Mouse (Mus musculus) heart, adult 2 months (tissue): ENCODE results near the gene Ap1g2. TPM values are rescaled to one million over a fixed set of nuclear protein-coding genes. Genes with fewer than 3 reads are reported as not detected.
A peak's percentile ranks its signal among the peaks of the same experiment; 100 is the strongest.

Source experiments
- DNase-seq, 2 experiments: peaks; one replicate each; pipeline ENCODE4 v3.0.0; 2021
- H3K27ac ChIP-seq: fragments of 200-600 bp; 2 replicates; pipeline ENCODE4 v1.8.1; 2022
- H3K27me3 ChIP-seq: fragments of 200-500 bp; 2 replicates; pipeline ENCODE4 v1.6.1; 2012; ENCODE audit warnings: mild to moderate bottlenecking, low read length, inconsistent platforms, mixed read lengths; ENCODE audit not compliant: control insufficient read depth, insufficient read depth
- H3K36me3 ChIP-seq: fragments of 200-500 bp; 2 replicates; pipeline ENCODE4 v1.6.1; 2012; ENCODE audit warnings: low read length, inconsistent platforms; ENCODE audit not compliant: control insufficient read depth, insufficient read depth
- H3K4me1 ChIP-seq: fragments of 200-500 bp; 2 replicates; pipeline ENCODE4 v1.6.1; 2011; ENCODE audit warnings: low read length; ENCODE audit not compliant: control insufficient read depth, insufficient read depth
- H3K4me3 ChIP-seq: fragments of 200-600 bp; 2 replicates; pipeline ENCODE4 v1.8.1; 2022
- H3K79me2 ChIP-seq: fragments of 200-500 bp; replicated peaks from 2 replicates; pipeline ENCODE4 v1.6.1; 2012; ENCODE audit warnings: mild to moderate bottlenecking, inconsistent platforms, low read length, moderate library complexity, mixed read lengths; ENCODE audit not compliant: control insufficient read depth, insufficient read depth
- H3K9ac ChIP-seq: fragments of 200-500 bp; 2 replicates; pipeline ENCODE4 v1.6.1; 2012; ENCODE audit warnings: low read depth, mild to moderate bottlenecking, control low read depth, inconsistent platforms, low read length, mixed read lengths
- CTCF ChIP-seq: fragments of 200-600 bp; IDR thresholded peaks from 2 replicates; pipeline ENCODE4 v1.8.1; 2022; ENCODE audit warnings: antibody characterized with exemption, mild to moderate bottlenecking, moderate library complexity
- EP300 ChIP-seq: fragments of 200-500 bp; IDR thresholded peaks from 2 replicates; pipeline ENCODE4 v1.6.1; 2011; ENCODE audit warnings: low read depth, low read length, control low read depth; ENCODE audit not compliant: insufficient read depth
- POLR2A ChIP-seq: fragments of 200-500 bp; IDR thresholded peaks from 2 replicates; pipeline ENCODE4 v1.6.1; 2011; ENCODE audit warnings: mild to moderate bottlenecking, low read depth, low read length, control low read depth; ENCODE audit not compliant: insufficient read depth
- WGBS: fragments of 180-500 bp; shearing (Covaris S2); methylation state at CpG from one replicate; pipeline ENCODE4 v1.1.7; 2018; 5-methylcytosine and 5-hydroxymethylcytosine counted together
- intact Hi-C: fragments of 180-260 bp; cut with DNase I; formaldehyde crosslinking; loops from one replicate; pipeline ENCODE4 v1.15.1; 2025
- polyA plus RNA-seq: library from polyadenylated mRNA; depleted of rRNA; stranded (reverse); fragments of >200 nt; gene quantifications from 2 replicates; pipeline ENCODE4 v1.2.3, GENCODE M21; 2012
- total RNA-seq, 2 experiments: library from RNA; stranded (reverse); gene quantifications; 2 replicates each; pipeline ENCODE4 v1.2.3; 2021

Ap1g2 gene
- total and polyA plus RNA-seq, 3 experiments = 5.3 to 10.2 (median 5.6) TPM

DNA sequence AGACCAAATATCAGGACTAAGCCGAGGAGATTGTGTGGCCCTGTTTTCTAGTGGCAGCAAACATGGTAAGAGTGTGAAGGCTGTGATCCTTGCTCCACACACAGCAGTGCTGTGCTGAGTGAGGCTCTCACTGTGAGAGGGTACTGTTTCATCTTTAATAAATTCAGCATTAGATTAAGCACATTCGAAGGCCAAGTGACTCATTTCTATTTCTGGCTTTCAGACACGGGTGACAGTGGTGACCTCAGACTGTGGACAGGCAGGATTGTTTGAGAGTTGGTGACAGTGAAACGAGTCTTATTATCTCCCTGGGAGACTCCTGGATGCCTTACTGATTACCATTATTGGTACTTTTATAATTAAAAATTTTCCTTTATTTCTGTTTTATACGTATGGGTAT is 19.3 kb upstream of the Ap1g2 start:
- no peak overlapping the region for H3K27ac ChIP-seq
- no peak overlapping the region for H3K4me3 ChIP-seq
- no peaks in the 10 kb centered on the region for H3K27me3 ChIP-seq
- H3K79me2 ChIP-seq = no peaks in the 10 kb centered on the region
- DNase-seq = no peak
- 48% methylated on average over 5 of the region's 5 CpGs for WGBS
- no peaks in the 10 kb centered on the region for H3K36me3 ChIP-seq
- H3K4me1 ChIP-seq = 0 out of 2 replicates have a peak, but pooled peaks cover 1% of the 10 kb centered on the region
- H3K9ac ChIP-seq = no peak overlapping the region
- TF ChIP-seq EP300 = no peak
- TF ChIP-seq CTCF = no peak
- TF ChIP-seq POLR2A = no peak
- intact Hi-C loops = no loop called here

GRCm38 (mm10) chr14:55122359-55122758 is 16.0 kb upstream of the Ap1g2 start:
- no peaks in the 10 kb centered on the region for H3K36me3 ChIP-seq
- WGBS = 19% methylated on average over 8 of the region's 8 CpGs
- 0 out of 2 replicates have a peak, but pooled peaks cover 1% of the 10 kb centered on the region for H3K4me1 ChIP-seq
- no peaks in the 10 kb centered on the region for H3K27me3 ChIP-seq
- H3K4me3 ChIP-seq = no peak overlapping the region
- H3K27ac ChIP-seq = no peak overlapping the region
- H3K9ac ChIP-seq = no peak overlapping the region
- no peaks in the 10 kb centered on the region for H3K79me2 ChIP-seq
- no peak for DNase-seq
- intact Hi-C loops = loop anchor here (2.0 kb wide), 2 partner anchors 38 to 316 kb away; no protein-coding TSS in a partner anchor
- TF ChIP-seq POLR2A (no peak), CTCF (no peak), EP300 (no peak)

GRCm38 (mm10) chr14:55121947-55122346 is 15.6 kb upstream of the Ap1g2 start:
- 2% methylated on average over 5 of the region's 5 CpGs for WGBS
- TF ChIP-seq CTCF = peak; percentile 76
- no peak for TF ChIP-seq POLR2A
- peak; percentile 72; the same call in 1 of the 2 replicates for TF ChIP-seq EP300
- intact Hi-C loops = loop anchor here (2.0 kb wide), 2 partner anchors 39 to 317 kb away; no protein-coding TSS in a partner anchor
- Histone ChIP-seq H3K4me1 (0 out of 2 replicates have a peak, but pooled peaks cover 1% of the 10 kb centered on the region), H3K79me2 (no peaks in the 10 kb centered on the region), H3K27me3 (no peaks in the 10 kb centered on the region), H3K9ac (no peak overlapping the region), H3K36me3 (no peaks in the 10 kb centered on the region), H3K4me3 (no peak overlapping the region), H3K27ac (no peak overlapping the region)
- DNase-seq = peak; percentile 80 to 81

- no peak overlapping the region for H3K27ac ChIP-seq
- H3K27me3 ChIP-seq = peaks cover 14% of the 10 kb centered on the region
- peaks cover 1% of the 10 kb centered on the region; the same call in 1 of the 2 replicates for H3K4me1 ChIP-seq
- intact Hi-C loops = no loop called here
- no peaks in the 10 kb centered on the region for H3K36me3 ChIP-seq
- no peak for DNase-seq
- no peaks in the 10 kb centered on the region for H3K79me2 ChIP-seq
- peak; percentile 57 for TF ChIP-seq CTCF
- TF ChIP-seq POLR2A = no peak
- no peak overlapping the region for H3K9ac ChIP-seq
- H3K4me3 ChIP-seq = no peak overlapping the region
- WGBS = 79% methylated on average over 4 of the region's 4 CpGs
Measured at GRCm38 (mm10) chr14:55119421-55120134, 13.2 kb upstream of the Ap1g2 start.

- H3K27ac ChIP-seq = no peak overlapping the region
- no peaks in the 10 kb centered on the region for H3K79me2 ChIP-seq
- H3K36me3 ChIP-seq = no peaks in the 10 kb centered on the region
- H3K9ac ChIP-seq = no peak overlapping the region
- intact Hi-C loops = no loop called here
- peaks cover 5% of the 10 kb centered on the region for H3K4me1 ChIP-seq
- H3K4me3 ChIP-seq = no peak overlapping the region
- WGBS = 49% methylated on average over 4 of the region's 4 CpGs
- DNase-seq = peak in 1 of 2 experiments; percentile 23
- peaks cover 20% of the 10 kb centered on the region for H3K27me3 ChIP-seq
- TF ChIP-seq POLR2A (no peak), EP300 (no peak), CTCF (no peak)
Measured at GRCm38 (mm10) chr14:55118852-55119251, 12.5 kb upstream of the Ap1g2 start.

DNA sequence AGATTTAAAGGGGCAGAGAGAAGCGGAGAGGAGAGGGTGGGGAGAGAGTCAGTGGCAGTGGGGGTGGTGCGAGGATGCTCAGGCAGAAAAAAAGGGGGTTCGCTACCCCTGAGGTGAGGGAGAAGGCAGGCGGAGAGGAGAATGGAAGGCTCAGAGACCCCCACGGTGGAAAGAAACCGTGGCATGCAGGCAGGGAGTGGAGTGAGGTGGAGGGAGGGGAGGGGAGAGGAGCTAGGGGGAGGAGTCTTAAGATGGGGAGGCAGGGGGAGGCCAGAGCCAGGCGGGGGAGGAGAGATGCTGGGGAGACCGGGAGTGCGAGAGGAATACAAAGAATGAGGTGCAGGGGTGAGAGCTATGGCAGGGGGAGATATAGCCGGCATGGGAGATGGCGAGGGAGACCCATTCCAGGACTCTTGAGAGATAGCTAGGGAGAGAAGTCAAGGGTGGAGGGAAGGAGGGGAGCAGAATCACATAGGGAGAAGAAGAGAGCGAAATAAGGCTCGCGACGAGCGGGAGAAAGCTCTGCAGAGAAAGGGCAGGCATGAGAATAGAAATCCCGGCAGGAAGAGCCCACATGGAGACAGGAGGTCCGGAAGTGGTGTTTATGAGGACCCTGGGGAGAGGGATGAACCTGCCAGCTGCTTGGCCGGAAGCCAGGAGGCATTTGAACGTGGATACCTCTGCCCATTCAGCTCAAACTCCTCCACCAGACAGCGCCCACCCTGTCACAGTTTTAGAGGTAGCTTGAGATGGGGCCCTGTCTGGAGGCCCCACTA is 10.2 kb upstream of the Ap1g2 start, which contains the start of gene Jph4:
Gene Jph4 (minus strand): TSS at position 511 of the 776 bp plus-strand sequence.
- WGBS = 14% methylated on average over 21 of the region's 21 CpGs
- DNase-seq = no peak
- no peak within 1 kb of the TSS for H3K27ac ChIP-seq
- peaks cover 24% of the 10 kb centered on the region for H3K27me3 ChIP-seq
- no peaks in the 10 kb centered on the region for H3K36me3 ChIP-seq
- H3K9ac ChIP-seq = no peak within 1 kb of the TSS
- intact Hi-C loops = no loop called here
- no peaks in the 10 kb centered on the region for H3K79me2 ChIP-seq
- peaks cover 4% of the 10 kb centered on the region for H3K4me1 ChIP-seq
- H3K4me3 ChIP-seq = no peak within 1 kb of the TSS
- no peak for TF ChIP-seq EP300
- no peak for TF ChIP-seq CTCF
- TF ChIP-seq POLR2A = no peak
